Mouse (Mus musculus): ENCODE results near the gene Itsn1. TPM values are rescaled to one million over a fixed set of nuclear protein-coding genes. Genes with fewer than 3 reads are reported as not detected.
A peak's percentile ranks its signal among the peaks of the same experiment; 100 is the strongest.

Itsn1 gene
- polyA plus RNA-seq, 1 experiment from 2014 or later: 60.7 TPM

DNA sequence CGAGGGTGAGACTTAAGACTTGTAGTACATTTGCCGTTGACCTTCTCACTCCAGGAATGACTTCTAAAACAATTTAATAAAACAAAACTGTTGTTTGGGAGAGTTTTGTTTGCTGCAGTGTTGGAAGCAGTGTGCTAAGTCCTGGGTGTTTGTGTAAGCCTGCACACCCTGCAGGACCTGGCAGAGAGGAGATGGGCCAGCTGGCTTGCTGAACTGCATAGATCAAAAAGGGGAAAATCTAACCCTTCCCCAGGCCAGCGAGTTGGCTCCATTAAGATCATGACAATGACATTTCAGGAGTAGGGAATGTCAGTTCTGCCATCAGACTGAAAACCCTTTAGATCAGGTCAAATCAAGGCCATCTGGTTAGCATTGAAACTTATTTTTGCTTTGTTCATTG is 130.1 kb downstream of the Itsn1 start:
- H3K27ac ChIP-seq (ENCODE audit: low read length): no peak overlapping the region
- no peaks in the 10 kb centered on the region for H3K9me3 ChIP-seq (replicated peaks; ENCODE audit: control insufficient read depth, low read length, poor library complexity, severe bottlenecking)
- 0 out of 2 replicates have a peak, but pooled peaks cover 2% of the 10 kb centered on the region for H3K4me1 ChIP-seq (ENCODE audit: control insufficient read depth, insufficient read depth, low read length)
- no peak overlapping the region for H3K9ac ChIP-seq (ENCODE audit: low read depth, low read length)
- no peaks in the 10 kb centered on the region for H3K27me3 ChIP-seq (ENCODE audit: control insufficient read depth, insufficient read depth, low read depth, low read length)
- no peak for ATAC-seq
- WGBS: 87% methylated on average over 3 of the region's 3 CpGs
- H3K4me2 ChIP-seq (ENCODE audit: low read length): no peak overlapping the region
- H3K36me3 ChIP-seq (ENCODE audit: control insufficient read depth, insufficient read depth, low read length): peaks cover 23% of the 10 kb centered on the region
- no peak overlapping the region for H3K4me3 ChIP-seq (ENCODE audit: low read depth, low read length)

DNA sequence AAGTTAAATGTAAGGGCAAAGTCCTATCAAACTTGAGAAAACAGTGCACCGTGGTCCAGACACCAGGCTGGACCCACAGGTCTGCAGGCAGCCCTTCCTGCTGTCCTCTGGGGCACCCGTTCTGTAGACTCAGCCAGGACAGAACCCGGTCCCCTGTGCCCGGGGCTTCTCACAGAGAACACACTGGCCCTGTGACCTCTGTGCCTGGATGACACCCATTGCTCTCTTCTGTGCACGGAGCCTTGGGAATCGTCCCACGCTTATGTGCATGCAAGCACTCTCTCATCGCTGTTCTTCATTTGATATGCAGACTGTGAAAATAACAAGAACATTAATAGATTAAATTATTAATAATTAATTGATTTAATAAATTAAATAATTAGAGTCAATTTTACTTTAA is 130.9 kb downstream of the Itsn1 start:
- Histone ChIP-seq H3K4me1 (ENCODE audit: control insufficient read depth, insufficient read depth, low read length) (0 out of 2 replicates have a peak, but pooled peaks cover 2% of the 10 kb centered on the region), H3K9me3 (replicated peaks; ENCODE audit: control insufficient read depth, low read length, poor library complexity, severe bottlenecking) (no peaks in the 10 kb centered on the region), H3K27me3 (ENCODE audit: control insufficient read depth, insufficient read depth, low read depth, low read length) (no peaks in the 10 kb centered on the region), H3K4me3 (ENCODE audit: low read depth, low read length) (no peak overlapping the region), H3K4me2 (ENCODE audit: low read length) (no peak overlapping the region), H3K27ac (ENCODE audit: low read length) (no peak overlapping the region), H3K9ac (ENCODE audit: low read depth, low read length) (no peak overlapping the region), H3K36me3 (ENCODE audit: control insufficient read depth, insufficient read depth, low read length) (peaks cover 20% of the 10 kb centered on the region)
- 84% methylated on average over 8 of the region's 8 CpGs for WGBS
- ATAC-seq: no peak

DNA sequence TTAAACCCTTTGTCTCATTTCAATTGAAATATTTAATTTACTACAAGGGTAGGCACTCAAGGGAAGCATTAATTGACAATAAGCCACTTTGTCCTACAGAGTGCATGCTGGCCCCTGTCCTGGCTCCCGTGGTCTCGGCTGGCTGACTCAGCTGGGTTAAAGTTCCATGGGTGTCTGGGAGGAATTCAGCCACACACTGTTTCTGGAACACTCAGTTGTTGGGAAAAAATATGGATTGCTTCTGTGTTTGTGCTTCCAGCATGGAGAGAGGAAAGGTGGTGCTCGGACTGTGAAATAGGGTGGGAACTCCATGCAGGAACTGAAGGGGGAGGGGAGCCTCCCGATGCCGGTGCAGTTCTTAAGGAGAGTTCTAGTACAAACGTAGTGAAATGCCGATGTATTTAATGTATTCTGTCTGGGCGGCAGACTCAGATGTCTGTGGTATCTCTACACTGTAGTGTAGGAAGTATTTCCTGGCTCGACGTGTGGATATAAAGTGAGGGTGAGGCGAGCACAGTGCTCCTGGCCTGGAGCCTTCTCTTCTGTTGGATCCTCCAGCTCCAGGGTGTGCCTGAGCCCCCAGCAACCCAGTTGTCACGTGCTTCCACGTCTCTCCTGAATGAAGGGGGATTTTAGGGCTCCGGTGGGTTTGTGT is 131.5 kb downstream of the Itsn1 start:
- peaks cover 17% of the 10 kb centered on the region for H3K36me3 ChIP-seq (ENCODE audit: control insufficient read depth, insufficient read depth, low read length)

DNA sequence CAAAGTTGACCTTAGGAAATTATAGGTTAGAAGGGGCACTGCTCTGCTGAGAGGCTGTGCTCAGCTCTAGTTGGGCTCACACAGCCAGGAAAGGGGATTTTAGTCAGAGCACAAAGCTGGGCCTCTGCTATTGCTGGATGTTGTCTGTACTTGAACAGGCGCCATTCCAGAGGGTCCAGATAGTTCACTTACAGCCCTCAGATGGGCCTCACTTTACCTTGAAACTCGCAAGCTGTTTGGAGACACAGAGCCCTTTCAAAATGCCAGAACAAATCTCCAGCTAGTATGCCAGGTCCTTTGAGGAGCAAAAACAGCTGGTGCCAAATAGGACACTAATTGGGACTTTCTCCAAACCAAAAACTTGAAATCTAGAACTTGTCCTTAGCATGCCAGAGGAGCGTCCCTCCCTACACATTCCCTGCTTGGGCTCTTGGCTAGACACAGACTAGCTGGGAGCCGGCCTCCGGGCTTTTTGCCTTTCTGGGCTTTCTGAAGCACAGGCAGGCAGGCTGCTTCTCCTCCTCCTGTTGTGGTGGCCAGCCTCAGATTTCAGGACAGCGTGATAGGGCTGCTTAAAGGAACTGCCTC is 132.8 kb downstream of the Itsn1 start:
- Histone ChIP-seq H3K4me3 (ENCODE audit: low read depth, low read length) (no peak overlapping the region), H3K27me3 (ENCODE audit: control insufficient read depth, insufficient read depth, low read depth, low read length) (no peaks in the 10 kb centered on the region), H3K9ac (ENCODE audit: low read depth, low read length) (no peak overlapping the region), H3K9me3 (replicated peaks; ENCODE audit: control insufficient read depth, low read length, poor library complexity, severe bottlenecking) (no peaks in the 10 kb centered on the region), H3K4me1 (ENCODE audit: control insufficient read depth, insufficient read depth, low read length) (0 out of 2 replicates have a peak, but pooled peaks cover 2% of the 10 kb centered on the region), H3K27ac (ENCODE audit: low read length) (no peak overlapping the region), H3K4me2 (ENCODE audit: low read length) (no peak overlapping the region), H3K36me3 (ENCODE audit: control insufficient read depth, insufficient read depth, low read length) (peaks cover 20% of the 10 kb centered on the region; the same call in 1 of the 2 replicates)
- ATAC-seq: no peak
- WGBS: 78% methylated on average over 6 of the region's 6 CpGs

More for the DNA sequence above, 131.5 kb downstream of the Itsn1 start:
- ATAC-seq: no peak
- Histone ChIP-seq H3K4me2 (ENCODE audit: low read length) (no peak overlapping the region), H3K27me3 (ENCODE audit: control insufficient read depth, insufficient read depth, low read depth, low read length) (no peaks in the 10 kb centered on the region), H3K4me3 (ENCODE audit: low read depth, low read length) (no peak overlapping the region), H3K9ac (ENCODE audit: low read depth, low read length) (no peak overlapping the region), H3K27ac (ENCODE audit: low read length) (peak overlapping the region; percentile 29; the same call in 1 of the 2 replicates), H3K4me1 (ENCODE audit: control insufficient read depth, insufficient read depth, low read length) (0 out of 2 replicates have a peak, but pooled peaks cover 2% of the 10 kb centered on the region), H3K9me3 (replicated peaks; ENCODE audit: control insufficient read depth, low read length, poor library complexity, severe bottlenecking) (no peaks in the 10 kb centered on the region)
- WGBS: 73% methylated on average over 14 of the region's 14 CpGs

DNA sequence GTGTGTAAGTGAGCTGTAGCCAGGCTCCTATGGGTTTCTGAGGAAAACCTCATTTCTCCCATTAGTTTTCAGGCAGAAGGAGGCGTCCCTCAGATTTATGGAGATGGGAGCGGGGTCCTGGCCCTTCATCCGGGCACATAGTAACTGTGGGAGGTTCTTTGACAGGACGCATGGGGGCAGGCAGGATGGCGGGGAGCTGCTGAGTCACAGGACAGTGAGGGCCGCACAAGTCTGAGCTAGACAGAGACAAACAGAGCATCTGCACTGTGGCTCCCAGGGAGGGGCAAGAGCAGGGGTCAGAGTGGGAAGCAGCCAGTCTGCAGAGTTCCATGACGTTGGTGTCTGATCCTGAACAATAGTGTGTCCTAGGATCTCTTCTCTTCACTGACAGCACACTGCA is 133.8 kb downstream of the Itsn1 start:
- H3K36me3 ChIP-seq (ENCODE audit: control insufficient read depth, insufficient read depth, low read length): peaks cover 20% of the 10 kb centered on the region; the same call in 1 of the 2 replicates
- no peaks in the 10 kb centered on the region for H3K9me3 ChIP-seq (replicated peaks; ENCODE audit: control insufficient read depth, low read length, poor library complexity, severe bottlenecking)
- H3K4me3 ChIP-seq (ENCODE audit: low read depth, low read length): no peak overlapping the region
- H3K4me2 ChIP-seq (ENCODE audit: low read length): no peak overlapping the region
- no peak; the same call in 1 of the 2 replicates for ATAC-seq
- H3K27me3 ChIP-seq (ENCODE audit: control insufficient read depth, insufficient read depth, low read depth, low read length): no peaks in the 10 kb centered on the region
- H3K27ac ChIP-seq (ENCODE audit: low read length): no peak overlapping the region
- 79% methylated on average over 7 of the region's 7 CpGs for WGBS
- H3K9ac ChIP-seq (ENCODE audit: low read depth, low read length): no peak overlapping the region
- peaks cover 6% of the 10 kb centered on the region; the same call in 1 of the 2 replicates for H3K4me1 ChIP-seq (ENCODE audit: control insufficient read depth, insufficient read depth, low read length)

DNA sequence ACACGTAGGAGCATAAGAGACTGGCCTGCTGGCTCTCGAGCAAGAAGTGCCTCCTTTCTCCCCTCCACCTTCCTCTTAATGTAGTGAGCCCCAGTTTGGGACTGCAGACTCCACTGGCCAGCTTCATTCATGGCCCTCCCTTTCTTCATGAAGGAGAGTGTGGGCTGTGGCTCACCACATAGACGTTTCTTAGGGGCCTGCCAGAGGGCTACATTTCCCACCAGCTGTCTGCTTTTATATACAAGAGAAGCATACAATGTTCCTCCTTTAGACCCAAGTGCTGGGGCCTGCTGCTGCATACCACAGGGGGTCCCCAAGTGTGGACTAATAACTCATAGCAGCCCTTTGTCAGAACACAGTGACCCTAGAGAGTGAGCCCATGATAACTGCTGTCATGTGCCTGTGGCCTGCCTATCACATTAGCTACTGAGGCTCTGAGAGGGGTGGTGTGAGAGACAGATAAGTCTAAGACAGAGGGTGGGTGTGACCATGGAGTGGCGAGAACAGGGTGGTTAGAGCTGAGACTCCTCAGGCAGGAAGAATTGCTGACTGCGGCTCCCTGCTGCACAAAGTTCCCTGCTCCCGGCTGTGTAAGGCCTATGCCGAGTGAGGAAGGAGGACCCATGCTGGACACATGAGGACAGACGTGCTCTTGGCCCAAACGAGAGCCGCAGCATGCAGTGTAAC is 135.7 kb downstream of the Itsn1 start:
- Histone ChIP-seq H3K4me2 (ENCODE audit: low read length) (no peak overlapping the region), H3K4me1 (ENCODE audit: control insufficient read depth, insufficient read depth, low read length) (peaks cover 8% of the 10 kb centered on the region; the same call in 1 of the 2 replicates), H3K9ac (ENCODE audit: low read depth, low read length) (no peak overlapping the region), H3K27ac (ENCODE audit: low read length) (no peak overlapping the region), H3K9me3 (replicated peaks; ENCODE audit: control insufficient read depth, low read length, poor library complexity, severe bottlenecking) (no peaks in the 10 kb centered on the region), H3K27me3 (ENCODE audit: control insufficient read depth, insufficient read depth, low read depth, low read length) (no peaks in the 10 kb centered on the region), H3K4me3 (ENCODE audit: low read depth, low read length) (no peak overlapping the region), H3K36me3 (ENCODE audit: control insufficient read depth, insufficient read depth, low read length) (peaks cover 23% of the 10 kb centered on the region)
- ATAC-seq: no peak
- whole genome bisulfite sequencing: 85% methylated on average over 10 of the region's 10 CpGs

DNA sequence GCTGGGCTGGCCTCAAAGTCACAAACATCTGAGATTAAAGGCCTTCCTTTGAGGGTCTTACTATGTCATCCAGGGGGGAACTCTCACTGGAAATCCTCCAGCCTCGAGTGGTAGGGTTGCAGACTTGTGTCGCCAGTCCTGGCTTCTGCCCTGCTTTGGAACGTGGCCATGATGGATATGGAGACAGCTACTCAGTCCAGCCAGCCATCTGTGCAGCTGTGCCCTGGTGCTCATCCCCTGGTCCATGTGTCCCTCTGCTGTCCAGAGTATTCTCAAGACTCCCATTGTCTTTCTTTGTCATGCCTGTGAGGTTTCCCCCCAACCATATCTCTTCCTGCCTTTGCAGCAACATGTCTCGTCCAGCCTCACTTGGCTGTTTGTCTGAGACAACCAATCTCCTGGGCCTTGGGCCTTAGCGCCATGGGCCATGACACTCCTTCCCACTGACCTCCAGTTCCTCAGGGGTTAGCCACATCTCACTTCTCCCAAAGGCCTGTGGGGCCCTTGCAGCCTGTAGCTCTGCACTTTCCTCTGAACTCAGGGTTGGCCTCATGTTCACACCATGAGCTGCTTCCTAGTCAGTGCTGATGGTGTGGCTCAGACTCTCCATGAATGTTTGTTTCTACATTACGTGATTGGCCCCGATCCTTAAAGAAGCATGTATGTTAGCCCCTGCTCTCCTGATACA is 136.6 kb downstream of the Itsn1 start:
- 82% methylated on average over 7 of the region's 7 CpGs for WGBS
- Histone ChIP-seq H3K27me3 (ENCODE audit: control insufficient read depth, insufficient read depth, low read depth, low read length) (no peaks in the 10 kb centered on the region), H3K27ac (ENCODE audit: low read length) (no peak overlapping the region), H3K9ac (ENCODE audit: low read depth, low read length) (no peak overlapping the region), H3K4me2 (ENCODE audit: low read length) (no peak overlapping the region), H3K9me3 (replicated peaks; ENCODE audit: control insufficient read depth, low read length, poor library complexity, severe bottlenecking) (no peaks in the 10 kb centered on the region), H3K4me1 (ENCODE audit: control insufficient read depth, insufficient read depth, low read length) (peaks cover 8% of the 10 kb centered on the region; the same call in 1 of the 2 replicates), H3K36me3 (ENCODE audit: control insufficient read depth, insufficient read depth, low read length) (peaks cover 27% of the 10 kb centered on the region), H3K4me3 (ENCODE audit: low read depth, low read length) (no peak overlapping the region)
- no peak for ATAC-seq

DNA sequence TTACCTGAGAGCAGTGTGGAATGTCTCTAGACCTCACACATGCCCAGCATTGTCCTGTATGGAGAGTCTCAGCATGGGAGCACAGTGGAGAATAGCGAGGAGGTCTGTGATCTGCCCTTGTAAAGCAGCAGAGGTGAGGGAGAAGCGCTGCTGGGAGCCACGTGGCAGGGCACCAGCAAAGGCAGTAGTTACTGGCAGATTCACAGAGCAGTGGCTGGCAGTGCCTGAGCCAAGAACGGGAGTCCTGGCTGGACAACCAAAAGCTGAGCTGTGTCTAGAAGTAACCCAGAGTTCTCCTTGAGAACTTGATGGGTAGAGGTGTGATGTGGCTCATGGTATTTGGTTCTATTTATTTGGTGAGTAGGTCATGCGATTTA is 137.2 kb downstream of the Itsn1 start:
- no peak overlapping the region for H3K4me3 ChIP-seq (ENCODE audit: low read depth, low read length)
- no peak for ATAC-seq
- H3K27me3 ChIP-seq (ENCODE audit: control insufficient read depth, insufficient read depth, low read depth, low read length): no peaks in the 10 kb centered on the region
- H3K9me3 ChIP-seq (replicated peaks; ENCODE audit: control insufficient read depth, low read length, poor library complexity, severe bottlenecking): no peaks in the 10 kb centered on the region
- no peak overlapping the region for H3K27ac ChIP-seq (ENCODE audit: low read length)
- no peak overlapping the region for H3K9ac ChIP-seq (ENCODE audit: low read depth, low read length)
- H3K4me2 ChIP-seq (ENCODE audit: low read length): no peak overlapping the region
- H3K36me3 ChIP-seq (ENCODE audit: control insufficient read depth, insufficient read depth, low read length): peaks cover 27% of the 10 kb centered on the region
- peaks cover 8% of the 10 kb centered on the region; the same call in 1 of the 2 replicates for H3K4me1 ChIP-seq (ENCODE audit: control insufficient read depth, insufficient read depth, low read length)
- WGBS: 80% methylated on average over 5 of the region's 5 CpGs

All from midbrain, embryonic 16.5 days (tissue).